Mouse (Mus musculus): ENCODE measurements around the gene Fbxo40. TPM values are rescaled to one million over a fixed set of nuclear protein-coding genes. Genes with fewer than 3 reads are reported as not detected.
A peak's percentile ranks its signal among the peaks of the same experiment; 100 is the strongest.

The Fbxo40 gene
- total and polyA plus RNA-seq, 3 experiments, result 1.5 to 3.0 (median 2.2) TPM

GRCm38 (mm10) chr16:36941895-36942294, 48.4 kb downstream of the Fbxo40 start:
- dilution Hi-C loops (cut with MboI; ENCODE audit: extremely low pct_ligation_motif_present, extremely low pct_unique_long_range_greater_than_20kb, low sequenced_read_pairs), result no loop called here

GRCm38 (mm10) chr16:36941137-36941727, 49.0 kb downstream of the Fbxo40 start:
- in situ Hi-C loops (cut with MboI; ENCODE audit: low pct_ligation_motif_present, low pct_unique_long_range_greater_than_20kb, low sequenced_read_pairs), result no loop called here
- no peaks in the 10 kb centered on the region for H3K9me3 ChIP-seq (replicated peaks; ENCODE audit: low read length)
- peaks cover 56% of the 10 kb centered on the region for H3K79me2 ChIP-seq (replicated peaks; ENCODE audit: control insufficient read depth, extremely low read depth, insufficient read depth, poor library complexity, severe bottlenecking)
- no peaks in the 10 kb centered on the region for H3K27me3 ChIP-seq (replicated peaks)
- DNase-seq (ENCODE audit: extremely low read depth), result peak; percentile 98
- dilution Hi-C loops (cut with MboI; ENCODE audit: extremely low pct_ligation_motif_present, extremely low pct_unique_long_range_greater_than_20kb, low sequenced_read_pairs), result no loop called here
- peak overlapping the region; percentile 64 for H3K27ac ChIP-seq (ENCODE audit: insufficient read depth, low read depth)
- H3K4me2 ChIP-seq (ENCODE audit: insufficient read depth, low read depth, poor library complexity, severe bottlenecking), result peak overlapping the region; percentile 79
- peak overlapping the region in 2 of 3 experiments; percentile 11 to 14 for H3K4me3 ChIP-seq (replicated peaks in 1 of 3; ENCODE audit: low read depth in 2 of 3, low read length in 2 of 3, poor library complexity in 1 of 3)
- peaks cover 41 to 75% of the 10 kb centered on the region in 2 experiments for H3K36me3 ChIP-seq (replicated peaks in 1 of 2; ENCODE audit: control insufficient read depth in 1 of 2, insufficient read depth in 1 of 2, low read length in 1 of 2)
- peak overlapping the region; percentile 49 for H3K9ac ChIP-seq (ENCODE audit: insufficient read depth, low read depth)
- H3K4me1 ChIP-seq (ENCODE audit: control insufficient read depth in 1 of 2, insufficient read depth in 2 of 2), result peaks cover 23 to 83% of the 10 kb centered on the region in 2 experiments
- TF ChIP-seq BHLHE40 (IDR thresholded peaks at IDR 0.05; ENCODE audit: low read depth, low read length), result peak; percentile 87
- peak; percentile 95 for TF ChIP-seq MXI1 (IDR thresholded peaks at IDR 0.05; ENCODE audit: low read depth, low read length)
- peak; percentile 98 for TF ChIP-seq JUN (IDR thresholded peaks at IDR 0.05; ENCODE audit: insufficient read depth, low read depth, low read length)
- TF ChIP-seq UBTF (IDR thresholded peaks at IDR 0.05; ENCODE audit: low read depth, low read length), result no peak
- peak; percentile 77; the same call in 1 of the 2 replicates for TF ChIP-seq MYC (IDR thresholded peaks at IDR 0.05; ENCODE audit: low read depth, low read length)
- TF ChIP-seq CHD1 (IDR thresholded peaks at IDR 0.05; ENCODE audit: low read depth, low read length), result peak; percentile 84; the same call in 1 of the 2 replicates
- TF ChIP-seq ZMIZ1 (IDR thresholded peaks at IDR 0.05; ENCODE audit: low read depth, low read length), result peak; percentile 62; the same call in 1 of the 2 replicates
- no peak for TF ChIP-seq USF2 (conservative IDR thresholded peaks at IDR 0.05; ENCODE audit: low read depth, low read length)
- TF ChIP-seq TBP (conservative IDR thresholded peaks at IDR 0.05; ENCODE audit: low read depth, low read length), result peak; percentile 74
- peak; percentile 97 for TF ChIP-seq RCOR1 (conservative IDR thresholded peaks at IDR 0.05; ENCODE audit: low read depth, low read length)
- peak; percentile 93 for TF ChIP-seq TCF12 (IDR thresholded peaks at IDR 0.05; ENCODE audit: low read depth, low read length)
- TF ChIP-seq NELFE (IDR thresholded peaks at IDR 0.05; ENCODE audit: low read depth, low read length), result peak; percentile 16; the same call in 1 of the 2 replicates
- TF ChIP-seq MAZ (IDR thresholded peaks at IDR 0.05; ENCODE audit: low read depth, low read length), result peak; percentile 87; the same call in 1 of the 2 replicates
- no peak for TF ChIP-seq USF1 (IDR thresholded peaks at IDR 0.05; ENCODE audit: low read depth, low read length)
- peak; percentile 91 for TF ChIP-seq CHD2 (IDR thresholded peaks at IDR 0.05; ENCODE audit: low read length)
- TF ChIP-seq POLR2A (IDR thresholded peaks at IDR 0.05; ENCODE audit: low read depth, low read length), result peak; percentile 61
- 0 out of 2 replicates have a peak, but pooled peaks have one; percentile 44 for TF ChIP-seq POLR2AphosphoS2 (IDR thresholded peaks at IDR 0.05; ENCODE audit: low read depth, low read length)
- no peak for TF ChIP-seq RAD21 (IDR thresholded peaks at IDR 0.05; ENCODE audit: low read depth, low read length)
- no peak for TF ChIP-seq E2F4 (IDR thresholded peaks at IDR 0.05; ENCODE audit: insufficient replicate concordance, low read depth, low read length)
- peak; percentile 99 for TF ChIP-seq EP300 (IDR thresholded peaks at IDR 0.05; ENCODE audit: low read length)
- 0 out of 2 replicates have a peak, but pooled peaks have one; percentile 36 for TF ChIP-seq MAX (IDR thresholded peaks at IDR 0.05; ENCODE audit: low read length)
- no peak for TF ChIP-seq ZKSCAN1 (IDR thresholded peaks at IDR 0.05; ENCODE audit: borderline replicate concordance, low read depth, low read length)
- TF ChIP-seq ETS1 (conservative IDR thresholded peaks at IDR 0.05; ENCODE audit: low read depth, low read length), result peak; percentile 92
- TF ChIP-seq HCFC1 (IDR thresholded peaks at IDR 0.05; ENCODE audit: low read depth, low read length), result peak; percentile 67
- peak; percentile 97 for TF ChIP-seq SIN3A (IDR thresholded peaks at IDR 0.05; ENCODE audit: low read length)
- TF ChIP-seq MEF2A (IDR thresholded peaks at IDR 0.05; ENCODE audit: borderline replicate concordance, low read depth, low read length), result peak; percentile 95
- 0 out of 2 replicates have a peak, but pooled peaks have one; percentile 18 for TF ChIP-seq NRF1 (IDR thresholded peaks at IDR 0.05; ENCODE audit: low read depth, low read length)
- peak; percentile 100 for TF ChIP-seq JUND (conservative IDR thresholded peaks at IDR 0.05; ENCODE audit: low read depth, low read length)
- TF ChIP-seq ELF1 (IDR thresholded peaks at IDR 0.05; ENCODE audit: low read depth, low read length), result peak; percentile 78

More at GRCm38 (mm10) chr16:36941895-36942294, 48.4 kb downstream of the Fbxo40 start:
- DNase-seq (ENCODE audit: extremely low read depth), result no peak
- Histone ChIP-seq H3K4me3 (replicated peaks in 1 of 3; ENCODE audit: low read depth in 2 of 3, low read length in 2 of 3, poor library complexity in 1 of 3) (peak overlapping the region in 2 of 3 experiments; percentile 6 to 28), H3K79me2 (replicated peaks; ENCODE audit: control insufficient read depth, extremely low read depth, insufficient read depth, poor library complexity, severe bottlenecking) (peaks cover 49% of the 10 kb centered on the region), H3K36me3 (replicated peaks in 1 of 2; ENCODE audit: control insufficient read depth in 1 of 2, insufficient read depth in 1 of 2, low read length in 1 of 2) (peaks cover 47 to 79% of the 10 kb centered on the region in 2 experiments), H3K9ac (ENCODE audit: insufficient read depth, low read depth) (peak overlapping the region; percentile 10; the same call in 1 of the 2 replicates), H3K4me2 (ENCODE audit: insufficient read depth, low read depth, poor library complexity, severe bottlenecking) (peak overlapping the region; percentile 100), H3K27me3 (replicated peaks) (no peaks in the 10 kb centered on the region), H3K27ac (ENCODE audit: insufficient read depth, low read depth) (peak overlapping the region; percentile 78), H3K9me3 (replicated peaks; ENCODE audit: low read length) (no peaks in the 10 kb centered on the region), H3K4me1 (ENCODE audit: control insufficient read depth in 1 of 2, insufficient read depth in 2 of 2) (peaks cover 23 to 78% of the 10 kb centered on the region in 2 experiments)
- TF ChIP-seq MAFK (IDR thresholded peaks at IDR 0.05; ENCODE audit: insufficient replicate concordance, low read length), result no peak
- peak; percentile 56 for TF ChIP-seq JUN (IDR thresholded peaks at IDR 0.05; ENCODE audit: insufficient read depth, low read depth, low read length)
- TF ChIP-seq JUND (conservative IDR thresholded peaks at IDR 0.05; ENCODE audit: low read depth, low read length), result peak; percentile 65
- peak; percentile 38; the same call in 1 of the 2 replicates for TF ChIP-seq MEF2A (IDR thresholded peaks at IDR 0.05; ENCODE audit: borderline replicate concordance, low read depth, low read length)
- in situ Hi-C loops (cut with MboI; ENCODE audit: low pct_ligation_motif_present, low pct_unique_long_range_greater_than_20kb, low sequenced_read_pairs), result no loop called here
